Mouse (Mus musculus) heart, postnatal 14 days (tissue): Measurements from ENCODE around the gene Pnrc2. TPM values are rescaled to one million over a fixed set of nuclear protein-coding genes. Genes with fewer than 3 reads are reported as not detected.
A peak's percentile ranks its signal among the peaks of the same experiment; 100 is the strongest.

Source experiments
- DNase-seq, 2 experiments: peaks; one replicate each; pipeline ENCODE4 v3.0.0; 2021 to 2022
- intact Hi-C: fragments of 180-260 bp; cut with DNase I; formaldehyde crosslinking; loops from one replicate; pipeline ENCODE4 v1.15.1; 2025
- total RNA-seq, 2 experiments: library from RNA; stranded (reverse); gene quantifications; 2 replicates each; pipeline ENCODE4 v1.2.3; 2021

Pnrc2 gene
- total RNA-seq, 2 experiments from 2014 or later: 79.0 to 84.8 TPM

- intact Hi-C loops: no loop called here
- DNase-seq: no peak
Measured at GRCm38 (mm10) chr4:135834124-135834717, 39.4 kb downstream of the Pnrc2 start.

- intact Hi-C loops: no loop called here
Measured at GRCm38 (mm10) chr4:135833301-135834123, 40.1 kb downstream of the Pnrc2 start.

GRCm38 (mm10) chr4:135832070-135832469 lies 41.6 kb downstream of the Pnrc2 start:
- DNase-seq: peak; percentile 23 to 46
- intact Hi-C loops: no loop called here

More at GRCm38 (mm10) chr4:135833301-135834123, 40.1 kb downstream of the Pnrc2 start:
- DNase-seq: no peak

- DNase-seq: peak; percentile 74 to 79
- intact Hi-C loops: no loop called here
Measured at GRCm38 (mm10) chr4:135828491-135828890, 45.2 kb downstream of the Pnrc2 start.

GRCm38 (mm10) chr4:135824254-135824653 lies 49.4 kb downstream of the Pnrc2 start:
- no peak for DNase-seq
- intact Hi-C loops: no loop called here

GRCm38 (mm10) chr4:135823298-135823697 lies 50.4 kb downstream of the Pnrc2 start:
- intact Hi-C loops: loop anchor here (2.0 kb wide), 1 partner anchor 54 kb away; no protein-coding TSS in a partner anchor
- DNase-seq: peak; percentile 14 to 57

- intact Hi-C loops: loop anchor here (2.0 kb wide), 1 partner anchor 55 kb away; no protein-coding TSS in a partner anchor
- no peak for DNase-seq
Measured at GRCm38 (mm10) chr4:135821772-135822171, 51.9 kb downstream of the Pnrc2 start.

Other genes starting within 250 kb of the Pnrc2 start
- gene Ifnlr1, start 187.6 kb downstream of the Pnrc2 start, total RNA-seq: 1 to 10 TPM; 2.5 to 2.9 TPM
- gene Il22ra1, start 145.7 kb downstream of the Pnrc2 start, total RNA-seq: under 1 TPM; 0.44 to 0.53 TPM
- gene Myom3, start 114.1 kb downstream of the Pnrc2 start, total RNA-seq: 1 to 10 TPM in 1 of 2 experiments, under 1 TPM in 1; 0.61 to 1.1 TPM
- gene Srsf10, start 18.1 kb downstream of the Pnrc2 start, total RNA-seq: 10 to 100 TPM; 48.1 to 59.7 TPM
- gene Cnr2, start 21.5 kb upstream of the Pnrc2 start, total RNA-seq: under 1 TPM; 0.76 to 0.93 TPM
- gene Fuca1, start 46.9 kb upstream of the Pnrc2 start, total RNA-seq: 10 to 100 TPM; 33.5 to 40.7 TPM
- 10 to 100 TPM; 69.8 to 70.4 TPM for gene Hmgcl, start 72.6 kb upstream of the Pnrc2 start, total RNA-seq
- gene Gale, start 89.9 kb upstream of the Pnrc2 start, total RNA-seq: 1 to 10 TPM; 2.1 to 3.1 TPM
- 10 to 100 TPM; 37.5 to 37.8 TPM for gene Lypla2, start 98.8 kb upstream of the Pnrc2 start, total RNA-seq
- gene Pithd1, start 113.4 kb upstream of the Pnrc2 start, total RNA-seq: 10 to 100 TPM; 17.0 to 19.4 TPM
- gene Eloa, start 147.9 kb upstream of the Pnrc2 start, total RNA-seq: 10 to 100 TPM; 29.9 to 31.2 TPM
- gene Rpl11, start 179.6 kb upstream of the Pnrc2 start, total RNA-seq: 100 to 1,000 TPM; 257 to 279 TPM